Mouse (Mus musculus): ENCODE data around the gene Fut8. TPM values are rescaled to one million over a fixed set of nuclear protein-coding genes. Genes with fewer than 3 reads are reported as not detected.

Fut8 gene
- polyA plus RNA-seq, 1 experiment: 10.9 TPM

GRCm38 (mm10) chr12:77349543-77349942 is 111.6 kb downstream of the Fut8 start:
- no peaks in the 10 kb centered on the region for H3K36me3 ChIP-seq (ENCODE audit: control insufficient read depth, insufficient read depth, low read length)
- no peak overlapping the region for H3K27ac ChIP-seq (ENCODE audit: insufficient read depth, low read depth, low read length)
- no peak overlapping the region for H3K4me3 ChIP-seq (ENCODE audit: low read depth, low read length)
- no peaks in the 10 kb centered on the region for H3K4me1 ChIP-seq (ENCODE audit: control insufficient read depth, insufficient read depth, insufficient read length, low read length)
- no peaks in the 10 kb centered on the region for H3K27me3 ChIP-seq (ENCODE audit: control insufficient read depth, insufficient read depth, low read length)
- no peak for TF ChIP-seq POLR2A (IDR thresholded peaks at IDR 0.05; ENCODE audit: low read depth, low read length)
- no peak for TF ChIP-seq CTCF (IDR thresholded peaks at IDR 0.05; ENCODE audit: extremely low read depth, insufficient read length, insufficient replicate concordance, low read depth, low read length)

DNA sequence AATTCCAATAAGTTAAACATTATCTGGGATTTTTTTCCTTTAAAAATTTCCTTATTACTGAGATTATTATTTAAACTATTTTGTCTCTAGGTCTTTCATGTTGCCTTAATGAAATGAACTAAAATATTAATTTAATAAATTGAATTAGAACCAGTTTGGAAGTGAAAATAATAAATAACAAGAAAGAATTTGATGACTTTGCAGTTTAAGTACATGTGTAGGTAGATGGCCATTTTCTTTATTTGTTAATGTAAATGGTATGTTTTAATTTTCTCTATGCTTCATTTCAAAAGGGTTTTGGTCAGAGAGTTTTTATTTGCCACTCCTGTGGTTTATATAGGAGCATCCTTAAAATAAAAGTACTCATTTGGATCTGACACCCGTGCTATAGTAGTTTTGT is 177.8 kb downstream of the Fut8 start:
- 100% methylated on average over 1 of the region's 1 CpGs for WGBS
- H3K27ac ChIP-seq (ENCODE audit: insufficient read depth, low read depth, low read length): no peak overlapping the region
- no peak overlapping the region for H3K4me3 ChIP-seq (ENCODE audit: low read depth, low read length)
- TF ChIP-seq POLR2A (IDR thresholded peaks at IDR 0.05; ENCODE audit: low read depth, low read length): no peak
- TF ChIP-seq CTCF (IDR thresholded peaks at IDR 0.05; ENCODE audit: extremely low read depth, insufficient read length, insufficient replicate concordance, low read depth, low read length): no peak
- H3K4me1 ChIP-seq (ENCODE audit: control insufficient read depth, insufficient read depth, insufficient read length, low read length): no peaks in the 10 kb centered on the region
- no peaks in the 10 kb centered on the region for H3K27me3 ChIP-seq (ENCODE audit: control insufficient read depth, insufficient read depth, low read length)
- peaks cover 6% of the 10 kb centered on the region for H3K36me3 ChIP-seq (ENCODE audit: control insufficient read depth, insufficient read depth, low read length)

DNA sequence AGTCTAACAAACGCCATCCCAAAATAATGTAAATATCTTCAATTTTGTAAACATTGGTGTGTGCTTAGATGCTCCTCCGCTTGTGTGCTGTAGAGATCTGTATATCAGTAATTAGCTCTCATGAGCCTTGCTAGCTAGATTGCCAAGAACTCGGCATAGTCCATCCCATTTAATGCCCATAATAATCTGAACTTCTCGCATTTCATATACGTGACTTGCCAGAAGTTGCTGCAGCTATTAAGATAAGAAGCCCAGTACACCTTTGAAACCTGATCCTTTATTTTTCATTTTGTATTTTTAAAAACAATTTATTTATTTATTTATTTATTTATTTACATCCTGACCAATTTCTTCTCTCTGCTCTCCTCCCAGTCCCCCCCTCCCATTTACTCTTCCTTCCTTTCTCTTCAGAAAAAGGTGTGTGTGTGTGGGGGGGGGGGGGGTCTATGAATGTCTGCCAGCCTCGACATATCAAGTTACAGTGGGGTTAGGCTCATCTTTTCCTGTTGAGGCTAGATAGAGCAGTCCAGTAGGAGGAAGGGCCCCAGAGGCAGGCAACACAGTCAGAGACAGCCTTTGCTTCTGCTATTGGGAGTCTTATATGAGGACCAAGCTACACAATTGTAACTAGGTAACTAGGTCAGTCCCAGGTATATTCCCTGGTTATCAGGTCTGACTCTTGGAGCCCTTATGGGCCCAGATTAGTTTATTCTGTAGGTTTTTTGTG is 183.9 kb downstream of the Fut8 start:
- TF ChIP-seq POLR2A (IDR thresholded peaks at IDR 0.05; ENCODE audit: low read depth, low read length): no peak
- TF ChIP-seq CTCF (IDR thresholded peaks at IDR 0.05; ENCODE audit: extremely low read depth, insufficient read length, insufficient replicate concordance, low read depth, low read length): no peak
- Histone ChIP-seq H3K4me3 (ENCODE audit: low read depth, low read length) (no peak overlapping the region), H3K27ac (ENCODE audit: insufficient read depth, low read depth, low read length) (no peak overlapping the region), H3K27me3 (ENCODE audit: control insufficient read depth, insufficient read depth, low read length) (no peaks in the 10 kb centered on the region), H3K36me3 (ENCODE audit: control insufficient read depth, insufficient read depth, low read length) (peaks cover 1% of the 10 kb centered on the region; the same call in 1 of the 2 replicates), H3K4me1 (ENCODE audit: control insufficient read depth, insufficient read depth, insufficient read length, low read length) (no peaks in the 10 kb centered on the region)
- 75% methylated on average over 6 of the region's 6 CpGs for WGBS

- WGBS: 98% methylated on average over 3 of the region's 3 CpGs
- Histone ChIP-seq H3K27ac (ENCODE audit: insufficient read depth, low read depth, low read length) (no peak overlapping the region), H3K36me3 (ENCODE audit: control insufficient read depth, insufficient read depth, low read length) (no peaks in the 10 kb centered on the region), H3K4me3 (ENCODE audit: low read depth, low read length) (no peak overlapping the region), H3K27me3 (ENCODE audit: control insufficient read depth, insufficient read depth, low read length) (no peaks in the 10 kb centered on the region), H3K4me1 (ENCODE audit: control insufficient read depth, insufficient read depth, insufficient read length, low read length) (no peaks in the 10 kb centered on the region)
- TF ChIP-seq CTCF (IDR thresholded peaks at IDR 0.05; ENCODE audit: extremely low read depth, insufficient read length, insufficient replicate concordance, low read depth, low read length) (no peak), POLR2A (IDR thresholded peaks at IDR 0.05; ENCODE audit: low read depth, low read length) (no peak)
Measured at GRCm38 (mm10) chr12:77426093-77426492, 188.2 kb downstream of the Fut8 start.

- 29% methylated on average over 1 of the region's 1 CpGs for WGBS
Measured at GRCm38 (mm10) chr12:77428165-77428564, 190.2 kb downstream of the Fut8 start.

DNA sequence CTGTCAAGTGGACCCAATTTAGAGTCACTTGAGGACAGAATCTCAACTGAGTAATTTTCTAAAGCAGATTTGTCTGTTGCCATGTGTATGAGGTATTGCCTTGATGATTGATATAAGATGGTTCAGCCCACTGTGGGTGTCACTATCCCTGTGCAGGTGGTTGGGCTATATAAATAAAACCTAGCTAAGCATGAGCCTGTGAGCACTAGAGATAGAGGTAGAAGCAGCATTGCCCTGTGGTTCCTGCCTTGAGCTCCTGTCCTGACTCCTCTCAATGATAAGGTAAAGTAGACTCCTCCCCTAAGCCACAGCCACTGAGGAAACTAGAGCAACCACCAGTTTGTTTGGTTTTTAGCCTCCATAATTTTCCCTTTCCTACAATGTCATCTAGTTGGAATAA is 191.5 kb downstream of the Fut8 start:
- TF ChIP-seq POLR2A (IDR thresholded peaks at IDR 0.05; ENCODE audit: low read depth, low read length) (no peak), CTCF (IDR thresholded peaks at IDR 0.05; ENCODE audit: extremely low read depth, insufficient read length, insufficient replicate concordance, low read depth, low read length) (no peak)
- H3K36me3 ChIP-seq (ENCODE audit: control insufficient read depth, insufficient read depth, low read length): no peaks in the 10 kb centered on the region
- no peaks in the 10 kb centered on the region for H3K4me1 ChIP-seq (ENCODE audit: control insufficient read depth, insufficient read depth, insufficient read length, low read length)
- H3K27ac ChIP-seq (ENCODE audit: insufficient read depth, low read depth, low read length): no peak overlapping the region
- H3K27me3 ChIP-seq (ENCODE audit: control insufficient read depth, insufficient read depth, low read length): no peaks in the 10 kb centered on the region
- no peak overlapping the region for H3K4me3 ChIP-seq (ENCODE audit: low read depth, low read length)

More at GRCm38 (mm10) chr12:77428165-77428564, 190.2 kb downstream of the Fut8 start:
- Histone ChIP-seq H3K4me1 (ENCODE audit: control insufficient read depth, insufficient read depth, insufficient read length, low read length) (no peaks in the 10 kb centered on the region), H3K27me3 (ENCODE audit: control insufficient read depth, insufficient read depth, low read length) (no peaks in the 10 kb centered on the region), H3K4me3 (ENCODE audit: low read depth, low read length) (no peak overlapping the region), H3K36me3 (ENCODE audit: control insufficient read depth, insufficient read depth, low read length) (no peaks in the 10 kb centered on the region), H3K27ac (ENCODE audit: insufficient read depth, low read depth, low read length) (no peak overlapping the region)
- TF ChIP-seq POLR2A (IDR thresholded peaks at IDR 0.05; ENCODE audit: low read depth, low read length): no peak

DNA sequence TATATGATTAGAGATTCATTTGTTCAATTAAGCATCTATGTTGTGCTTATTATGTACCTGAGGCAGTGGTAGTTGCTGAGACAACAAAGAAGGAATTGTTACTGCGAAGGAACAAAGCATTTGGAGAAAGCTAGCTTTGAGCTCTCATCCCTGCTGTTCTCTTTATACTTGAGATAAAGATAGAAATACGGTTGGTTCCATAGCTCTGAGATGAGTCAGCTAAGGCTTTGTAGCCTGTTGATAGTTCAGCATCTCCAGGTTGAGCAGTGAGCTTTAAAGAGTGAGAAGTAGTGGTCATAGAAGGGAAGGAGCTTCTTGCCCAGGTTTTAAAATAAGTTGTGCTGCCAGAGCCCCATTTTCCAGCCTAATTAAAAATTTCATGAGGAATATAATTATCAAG is 198.8 kb downstream of the Fut8 start:
- WGBS: 77% methylated on average over 2 of the region's 2 CpGs
- Histone ChIP-seq H3K4me1 (ENCODE audit: control insufficient read depth, insufficient read depth, insufficient read length, low read length) (peaks cover 8% of the 10 kb centered on the region; the same call in 1 of the 2 replicates), H3K27me3 (ENCODE audit: control insufficient read depth, insufficient read depth, low read length) (no peaks in the 10 kb centered on the region), H3K27ac (ENCODE audit: insufficient read depth, low read depth, low read length) (no peak overlapping the region), H3K36me3 (ENCODE audit: control insufficient read depth, insufficient read depth, low read length) (no peaks in the 10 kb centered on the region), H3K4me3 (ENCODE audit: low read depth, low read length) (no peak overlapping the region)
- TF ChIP-seq CTCF (IDR thresholded peaks at IDR 0.05; ENCODE audit: extremely low read depth, insufficient read length, insufficient replicate concordance, low read depth, low read length) (no peak), POLR2A (IDR thresholded peaks at IDR 0.05; ENCODE audit: low read depth, low read length) (no peak)

All from small intestine, adult 2 months (tissue).